Mouse (Mus musculus): ENCODE data around the gene Leng9. TPM values are rescaled to one million over a fixed set of nuclear protein-coding genes. Genes with fewer than 3 reads are reported as not detected.

The Leng9 gene
- polyA plus RNA-seq, 1 experiment from 2014 or later: 3.1 TPM

- peak overlapping the region; percentile 84 for H3K4me3 ChIP-seq (replicated peaks; ENCODE audit: low read length)
Observed at GRCm38 (mm10) chr7:4137746-4138145, 12.4 kb downstream of the Leng9 start.

GRCm38 (mm10) chr7:4136771-4137531 lies 13.2 kb downstream of the Leng9 start, which contains the start of gene Leng8:
Gene Leng8 (plus strand): TSS chr7:4137039.
- peak; percentile 99 for ATAC-seq (ENCODE audit: low FRiP score)
- H3K27ac ChIP-seq: peak within 1 kb of the TSS; percentile 93
- peaks cover 15% of the 10 kb centered on the region for H3K4me1 ChIP-seq (replicated peaks; ENCODE audit: control insufficient read depth, insufficient read depth, low read length)
- peak within 1 kb of the TSS; percentile 85 for H3K9ac ChIP-seq
- peak within 1 kb of the TSS; percentile 97 for H3K4me2 ChIP-seq (replicated peaks)
- no peaks in the 10 kb centered on the region for H3K27me3 ChIP-seq (ENCODE audit: control insufficient read depth, insufficient read depth, low read length)
- H3K36me3 ChIP-seq (replicated peaks; ENCODE audit: control insufficient read depth, insufficient read depth): peaks cover 39% of the 10 kb centered on the region
- peak within 1 kb of the TSS; percentile 84 for H3K4me3 ChIP-seq (replicated peaks; ENCODE audit: low read length)
- DNase-seq (ENCODE audit: low spot score): peak; percentile 99
- no peaks in the 10 kb centered on the region for H3K9me3 ChIP-seq (ENCODE audit: control insufficient read depth, low read length)
- under 1% methylated on average over 68 of the region's 78 CpGs for WGBS

More at GRCm38 (mm10) chr7:4137746-4138145, 12.4 kb downstream of the Leng9 start:
- 53% methylated on average over 3 of the region's 3 CpGs for WGBS
- no peaks in the 10 kb centered on the region for H3K9me3 ChIP-seq (ENCODE audit: control insufficient read depth, low read length)
- H3K4me2 ChIP-seq (replicated peaks): peak overlapping the region; percentile 97
- H3K4me1 ChIP-seq (replicated peaks; ENCODE audit: control insufficient read depth, insufficient read depth, low read length): peaks cover 15% of the 10 kb centered on the region
- no peak for ATAC-seq (ENCODE audit: low FRiP score)
- H3K27me3 ChIP-seq (ENCODE audit: control insufficient read depth, insufficient read depth, low read length): no peaks in the 10 kb centered on the region
- DNase-seq (ENCODE audit: low spot score): no peak
- H3K27ac ChIP-seq: peak overlapping the region; percentile 93
- H3K36me3 ChIP-seq (replicated peaks; ENCODE audit: control insufficient read depth, insufficient read depth): peaks cover 42% of the 10 kb centered on the region
- H3K9ac ChIP-seq: peak overlapping the region; percentile 85

- peak overlapping the region; percentile 88 for H3K4me2 ChIP-seq (replicated peaks)
- H3K9ac ChIP-seq: peak overlapping the region; percentile 82
- peak overlapping the region; percentile 93 for H3K27ac ChIP-seq
- peak; percentile 43 for ATAC-seq (ENCODE audit: low FRiP score)
- peaks cover 15% of the 10 kb centered on the region for H3K4me1 ChIP-seq (replicated peaks; ENCODE audit: control insufficient read depth, insufficient read depth, low read length)
- H3K36me3 ChIP-seq (replicated peaks; ENCODE audit: control insufficient read depth, insufficient read depth): peaks cover 34% of the 10 kb centered on the region
- no peaks in the 10 kb centered on the region for H3K9me3 ChIP-seq (ENCODE audit: control insufficient read depth, low read length)
- no peak for DNase-seq (ENCODE audit: low spot score)
- under 1% methylated on average over 16 of the region's 16 CpGs for WGBS
- no peaks in the 10 kb centered on the region for H3K27me3 ChIP-seq (ENCODE audit: control insufficient read depth, insufficient read depth, low read length)
- peak overlapping the region; percentile 84 for H3K4me3 ChIP-seq (replicated peaks; ENCODE audit: low read length)
Observed at GRCm38 (mm10) chr7:4136404-4136770, 13.8 kb downstream of the Leng9 start.

- DNase-seq (ENCODE audit: low spot score) (no peak), ATAC-seq (ENCODE audit: low FRiP score) (no peak)
- peaks cover 19% of the 10 kb centered on the region for H3K36me3 ChIP-seq (replicated peaks; ENCODE audit: control insufficient read depth, insufficient read depth)
- H3K9ac ChIP-seq: no peak overlapping the region
- no peaks in the 10 kb centered on the region for H3K9me3 ChIP-seq (ENCODE audit: control insufficient read depth, low read length)
- peaks cover 20% of the 10 kb centered on the region for H3K4me1 ChIP-seq (replicated peaks; ENCODE audit: control insufficient read depth, insufficient read depth, low read length)
- no peak overlapping the region for H3K4me3 ChIP-seq (replicated peaks; ENCODE audit: low read length)
- no peak overlapping the region for H3K4me2 ChIP-seq (replicated peaks)
- 88% methylated on average over 5 of the region's 5 CpGs for WGBS
- H3K27ac ChIP-seq: no peak overlapping the region
- no peaks in the 10 kb centered on the region for H3K27me3 ChIP-seq (ENCODE audit: control insufficient read depth, insufficient read depth, low read length)
Observed at GRCm38 (mm10) chr7:4134911-4135310, 15.3 kb downstream of the Leng9 start.

GRCm38 (mm10) chr7:4132998-4133397 lies 17.2 kb downstream of the Leng9 start:
- H3K4me2 ChIP-seq (replicated peaks): no peak overlapping the region; the same call in 1 of the 2 replicates
- no peak for ATAC-seq (ENCODE audit: low FRiP score)
- DNase-seq (ENCODE audit: low spot score): no peak
- WGBS: 86% methylated on average over 7 of the region's 7 CpGs
- H3K4me1 ChIP-seq (replicated peaks; ENCODE audit: control insufficient read depth, insufficient read depth, low read length): peaks cover 17% of the 10 kb centered on the region
- H3K36me3 ChIP-seq (replicated peaks; ENCODE audit: control insufficient read depth, insufficient read depth): peaks cover 11% of the 10 kb centered on the region; the same call in 1 of the 2 replicates
- H3K27ac ChIP-seq: no peak overlapping the region
- no peaks in the 10 kb centered on the region for H3K27me3 ChIP-seq (ENCODE audit: control insufficient read depth, insufficient read depth, low read length)
- no peaks in the 10 kb centered on the region for H3K9me3 ChIP-seq (ENCODE audit: control insufficient read depth, low read length)
- H3K9ac ChIP-seq: no peak overlapping the region
- no peak overlapping the region for H3K4me3 ChIP-seq (replicated peaks; ENCODE audit: low read length)

- Histone ChIP-seq H3K27me3 (ENCODE audit: control insufficient read depth, insufficient read depth, low read length) (no peaks in the 10 kb centered on the region), H3K36me3 (replicated peaks; ENCODE audit: control insufficient read depth, insufficient read depth) (peaks cover 15% of the 10 kb centered on the region; the same call in 1 of the 2 replicates), H3K4me3 (replicated peaks; ENCODE audit: low read length) (no peak overlapping the region), H3K9me3 (ENCODE audit: control insufficient read depth, low read length) (no peaks in the 10 kb centered on the region), H3K9ac (peak overlapping the region; percentile 3; the same call in 1 of the 2 replicates), H3K4me2 (replicated peaks) (no peak overlapping the region), H3K4me1 (replicated peaks; ENCODE audit: control insufficient read depth, insufficient read depth, low read length) (peaks cover 13% of the 10 kb centered on the region), H3K27ac (no peak overlapping the region)
- no peak for ATAC-seq (ENCODE audit: low FRiP score)
- DNase-seq (ENCODE audit: low spot score): no peak
- WGBS: 87% methylated on average over 3 of the region's 3 CpGs
Observed at GRCm38 (mm10) chr7:4132581-4132980, 17.6 kb downstream of the Leng9 start.

GRCm38 (mm10) chr7:4131964-4132363 lies 18.2 kb downstream of the Leng9 start:
- H3K36me3 ChIP-seq (replicated peaks; ENCODE audit: control insufficient read depth, insufficient read depth): peaks cover 20% of the 10 kb centered on the region; the same call in 1 of the 2 replicates
- WGBS: 89% methylated on average over 8 of the region's 8 CpGs
- no peaks in the 10 kb centered on the region for H3K9me3 ChIP-seq (ENCODE audit: control insufficient read depth, low read length)
- H3K4me2 ChIP-seq (replicated peaks): no peak overlapping the region
- peak overlapping the region; percentile 3; the same call in 1 of the 2 replicates for H3K9ac ChIP-seq
- no peak overlapping the region for H3K4me3 ChIP-seq (replicated peaks; ENCODE audit: low read length)
- no peaks in the 10 kb centered on the region for H3K27me3 ChIP-seq (ENCODE audit: control insufficient read depth, insufficient read depth, low read length)
- peaks cover 12% of the 10 kb centered on the region; the same call in 1 of the 2 replicates for H3K4me1 ChIP-seq (replicated peaks; ENCODE audit: control insufficient read depth, insufficient read depth, low read length)
- H3K27ac ChIP-seq: no peak overlapping the region
- DNase-seq (ENCODE audit: low spot score) (no peak), ATAC-seq (ENCODE audit: low FRiP score) (no peak)

- DNase-seq (ENCODE audit: low spot score) (peak; percentile 91), ATAC-seq (ENCODE audit: low FRiP score) (peak; percentile 53)
- Histone ChIP-seq H3K9me3 (ENCODE audit: control insufficient read depth, low read length) (no peaks in the 10 kb centered on the region), H3K4me3 (replicated peaks; ENCODE audit: low read length) (no peak overlapping the region), H3K36me3 (replicated peaks; ENCODE audit: control insufficient read depth, insufficient read depth) (peaks cover 20% of the 10 kb centered on the region; the same call in 1 of the 2 replicates), H3K4me1 (replicated peaks; ENCODE audit: control insufficient read depth, insufficient read depth, low read length) (peaks cover 6% of the 10 kb centered on the region; the same call in 1 of the 2 replicates), H3K9ac (0 out of 2 replicates have a peak overlapping the region, but pooled peaks have one; percentile 37), H3K4me2 (replicated peaks) (no peak overlapping the region), H3K27me3 (ENCODE audit: control insufficient read depth, insufficient read depth, low read length) (no peaks in the 10 kb centered on the region), H3K27ac (peak overlapping the region; percentile 75)
- WGBS: 32% methylated on average over 13 of the region's 13 CpGs
Observed at GRCm38 (mm10) chr7:4130686-4131452, 19.3 kb downstream of the Leng9 start.

GRCm38 (mm10) chr7:4128860-4129259 lies 21.3 kb downstream of the Leng9 start:
- ATAC-seq (ENCODE audit: low FRiP score): no peak
- H3K4me1 ChIP-seq (replicated peaks; ENCODE audit: control insufficient read depth, insufficient read depth, low read length): peaks cover 20% of the 10 kb centered on the region

More at GRCm38 (mm10) chr7:4128860-4129259, 21.3 kb downstream of the Leng9 start:
- Histone ChIP-seq H3K4me2 (replicated peaks) (no peak overlapping the region), H3K27me3 (ENCODE audit: control insufficient read depth, insufficient read depth, low read length) (no peaks in the 10 kb centered on the region), H3K9ac (peak overlapping the region; percentile 6; the same call in 1 of the 2 replicates), H3K36me3 (replicated peaks; ENCODE audit: control insufficient read depth, insufficient read depth) (peaks cover 20% of the 10 kb centered on the region; the same call in 1 of the 2 replicates), H3K9me3 (ENCODE audit: control insufficient read depth, low read length) (no peaks in the 10 kb centered on the region), H3K4me3 (replicated peaks; ENCODE audit: low read length) (no peak overlapping the region), H3K27ac (0 out of 2 replicates have a peak overlapping the region, but pooled peaks have one; percentile 48)
- 69% methylated on average over 6 of the region's 6 CpGs for WGBS
- DNase-seq (ENCODE audit: low spot score): no peak
